In the genomic region with DNA sequence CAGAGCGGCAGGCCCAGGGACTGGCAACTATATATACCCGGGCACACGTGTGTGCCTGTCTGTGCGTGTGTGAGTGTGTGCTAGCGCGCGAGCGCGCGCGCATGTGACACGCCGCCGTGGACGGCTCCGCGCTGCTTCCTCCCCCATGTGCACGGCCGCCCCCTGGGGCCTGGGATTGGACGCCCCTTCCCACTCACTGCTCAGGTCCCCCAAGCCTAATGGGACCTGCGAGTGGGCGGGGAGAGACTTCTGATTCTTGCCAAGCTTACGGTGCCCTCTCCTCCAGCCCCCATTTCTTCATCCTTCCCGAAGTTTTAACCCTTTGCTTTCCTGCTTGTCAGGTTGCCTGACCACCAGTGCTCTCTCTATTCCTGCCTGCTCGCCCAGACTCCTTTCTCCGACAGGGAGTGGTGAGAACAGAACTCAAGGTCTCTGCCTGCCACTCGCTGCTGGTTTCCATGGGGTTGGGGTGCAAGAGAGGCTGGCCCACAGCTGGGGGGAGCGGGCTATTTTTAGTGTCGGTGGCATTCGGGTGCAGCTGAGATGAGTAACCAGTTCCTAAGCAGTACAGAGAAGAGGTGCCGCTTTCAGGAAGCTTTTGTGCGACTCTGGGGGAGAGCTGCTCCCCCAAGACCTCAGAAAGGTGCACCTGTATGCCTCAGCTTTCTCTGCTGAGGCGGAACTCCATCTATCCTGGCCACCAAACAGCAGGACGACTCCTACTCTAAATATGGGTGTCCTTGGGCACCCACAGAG, we compare ENCODE assay signal across 8 mouse cellular contexts. TPM values are rescaled to one million over a fixed set of nuclear protein-coding genes. Genes with fewer than 3 reads are reported as not detected.
DNase-seq lines count a peak whose midpoint lies in the region; ATAC-seq and TF ChIP-seq lines count a peak whose summit lies in the region.

No protein-coding gene starts in this region.

- no peaks in the 10 kb centered on the region for H3K79me2 ChIP-seq in liver, adult 2 months (ENCODE audit: control insufficient read depth, insufficient read depth, low read length)

- no peak for TF ChIP-seq CTCF in liver, adult 2 months (IDR thresholded peaks at IDR 0.05; ENCODE audit: low read depth, low read length)
- no peak for TF ChIP-seq CTCF in layer of hippocampus, adult 2 months (conservative IDR thresholded peaks at IDR 0.05)

- H3K27me3 ChIP-seq in liver, adult 2 months (ENCODE audit: control insufficient read depth, insufficient read depth, low read length) = peaks cover 29% of the 10 kb centered on the region
- H3K27me3 ChIP-seq in stomach, embryonic 15.5 days (replicated peaks) = peaks cover 66% of the 10 kb centered on the region

- H3K36me3 ChIP-seq in liver, adult 2 months (ENCODE audit: control insufficient read depth, insufficient read depth, low read length) = peaks cover 4% of the 10 kb centered on the region; the same call in 1 of the 2 replicates
- H3K36me3 ChIP-seq in stomach, embryonic 15.5 days = peaks cover 7% of the 10 kb centered on the region; the same call in 1 of the 2 replicates

- TF ChIP-seq POLR2A in liver, adult 2 months (IDR thresholded peaks at IDR 0.05; ENCODE audit: extremely low read depth, insufficient read depth, low read length) = no peak

- H3K9me3 ChIP-seq in stomach, embryonic 15.5 days = no peaks in the 10 kb centered on the region

- no peak overlapping the region for H3K27ac ChIP-seq in liver, adult 2 months (replicated peaks; ENCODE audit: insufficient read depth, low read depth, low read length)
- peak overlapping the region; percentile 97 for H3K27ac ChIP-seq in layer of hippocampus, adult 2 months
- H3K27ac ChIP-seq in stomach, embryonic 15.5 days = no peak overlapping the region

- peak overlapping the region; percentile 10; the same call in 1 of the 2 replicates for H3K4me3 ChIP-seq in liver, adult 2 months (ENCODE audit: insufficient read depth, low read depth, low read length)
- peak overlapping the region; percentile 72 for H3K4me3 ChIP-seq in layer of hippocampus, adult 2 months
- H3K4me3 ChIP-seq in stomach, embryonic 15.5 days (replicated peaks) = peak overlapping the region; percentile 42

- DNase-seq in liver, adult 2 months (ENCODE audit: extremely low read depth, low read depth, low spot score) = no peak
- no peak for DNase-seq in liver
- peak; percentile 68 for DNase-seq in adrenal gland, postnatal 14 days
- DNase-seq in layer of hippocampus, adult 2 months (ENCODE audit: low spot score in 2 of 2) = peak; percentile 84
- DNase-seq in lung, postnatal 10 days = peak; percentile 60
- DNase-seq in ovary, postnatal 10 days (ENCODE audit: low spot score) = no peak

- H3K4me2 ChIP-seq in stomach, embryonic 15.5 days = peak overlapping the region; percentile 80

- H3K4me1 ChIP-seq in liver, adult 2 months (ENCODE audit: control insufficient read depth, insufficient read depth, low read length) = peaks cover 2% of the 10 kb centered on the region; the same call in 1 of the 2 replicates
- peaks cover 33% of the 10 kb centered on the region for H3K4me1 ChIP-seq in stomach, embryonic 15.5 days

- WGBS in liver, adult 2 months = 5% methylated on average over 34 of the region's 34 CpGs
- WGBS in stomach, embryonic 15.5 days = 2% methylated on average over 31 of the region's 34 CpGs

- H3K9ac ChIP-seq in liver, adult 2 months (ENCODE audit: low read depth, low read length) = no peak overlapping the region
- no peak overlapping the region for H3K9ac ChIP-seq in stomach, embryonic 15.5 days

- peak; percentile 29 for ATAC-seq in granulocyte monocyte progenitor cell, adult 5-6 weeks (replicated peaks; ENCODE audit: poor library complexity, severe bottlenecking)
- ATAC-seq in stomach, embryonic 15.5 days (ENCODE audit: insufficient read depth, low FRiP score, low read depth) = no peak

RNA-seq across cellular contexts. Expression of a gene that starts 1.2 kb away (rescaled TPM):
- total RNA-seq in liver, adult 2 months (2014; rRNA removed) = 0.13 TPM in 1 of 2 replicates, not detected in the other
- polyA plus RNA-seq in liver, adult 2 months (2012; rRNA removed) = not detected in 2 replicates
- 0.11 TPM in 1 of 2 replicates, not detected in the other for total RNA-seq in adrenal gland, postnatal 14 days (2021)
- not detected in 2 replicates for total RNA-seq in granulocyte monocyte progenitor cell, adult 5-6 weeks (2014; fragmentation: Nextera tagmentation)
- not detected in 2 replicates for total RNA-seq in granulocyte monocyte progenitor cell, adult 5-6 weeks (2017)
- 1,000 to 10,000 TPM; 1,636 to 1,683 TPM for total RNA-seq in layer of hippocampus, adult 2 months (2021)
- polyA plus RNA-seq in stomach, embryonic 15.5 days (2015; fragmentation: Nextera tagmentation; extraction: Ambion mirVana) = not detected in 2 replicates

RNA-seq across cellular contexts. Expression of a gene that starts 18.4 kb away (rescaled TPM):
- not detected in 2 replicates for total RNA-seq in liver, adult 2 months (2014; rRNA removed)
- polyA plus RNA-seq in liver, adult 2 months (2012; rRNA removed) = not detected in 2 replicates
- total RNA-seq in adrenal gland, postnatal 14 days (2021) = not detected in 2 replicates
- total RNA-seq in granulocyte monocyte progenitor cell, adult 5-6 weeks (2014; fragmentation: Nextera tagmentation) = not detected in 2 replicates
- not detected in 2 replicates for total RNA-seq in granulocyte monocyte progenitor cell, adult 5-6 weeks (2017)
- not detected for total RNA-seq in layer of hippocampus, adult 2 months (2021)
- not detected in 2 replicates for polyA plus RNA-seq in stomach, embryonic 15.5 days (2015; fragmentation: Nextera tagmentation; extraction: Ambion mirVana)

RNA-seq across cellular contexts. Expression of a gene that starts 23.2 kb away (rescaled TPM):
- 40.1 and 41.4 TPM in 2 replicates for total RNA-seq in liver, adult 2 months (2014; rRNA removed)
- polyA plus RNA-seq in liver, adult 2 months (2012; rRNA removed) = 35.6 and 37.7 TPM in 2 replicates
- 59.1 and 62.5 TPM in 2 replicates for total RNA-seq in adrenal gland, postnatal 14 days (2021)
- 34.2 and 63.8 TPM in 2 replicates for total RNA-seq in granulocyte monocyte progenitor cell, adult 5-6 weeks (2014; fragmentation: Nextera tagmentation)
- total RNA-seq in granulocyte monocyte progenitor cell, adult 5-6 weeks (2017) = 85.0 and 110 TPM in 2 replicates
- total RNA-seq in layer of hippocampus, adult 2 months (2021) = 10 to 100 TPM; 50.3 to 51.9 TPM
- 82.4 and 85.6 TPM in 2 replicates for polyA plus RNA-seq in stomach, embryonic 15.5 days (2015; fragmentation: Nextera tagmentation; extraction: Ambion mirVana)

RNA-seq across cellular contexts. Expression of a gene that starts 30.1 kb away (rescaled TPM):
- total RNA-seq in liver, adult 2 months (2014; rRNA removed) = 0.47 TPM in 1 of 2 replicates, not detected in the other
- not detected in 2 replicates for polyA plus RNA-seq in liver, adult 2 months (2012; rRNA removed)
- 0.48 and 0.79 TPM in 2 replicates for total RNA-seq in adrenal gland, postnatal 14 days (2021)
- 0.47 TPM in 1 of 2 replicates, not detected in the other for total RNA-seq in granulocyte monocyte progenitor cell, adult 5-6 weeks (2014; fragmentation: Nextera tagmentation)
- 0.26 TPM in 1 of 2 replicates, not detected in the other for total RNA-seq in granulocyte monocyte progenitor cell, adult 5-6 weeks (2017)
- under 1 TPM; 0.15 to 0.38 TPM for total RNA-seq in layer of hippocampus, adult 2 months (2021)
- 0.08 TPM in 1 of 2 replicates, not detected in the other for polyA plus RNA-seq in stomach, embryonic 15.5 days (2015; fragmentation: Nextera tagmentation; extraction: Ambion mirVana)

RNA-seq across cellular contexts. Expression of a gene that starts 45.1 kb away (rescaled TPM):
- 10.5 and 14.0 TPM in 2 replicates for total RNA-seq in liver, adult 2 months (2014; rRNA removed)
- polyA plus RNA-seq in liver, adult 2 months (2012; rRNA removed) = 41.3 and 43.0 TPM in 2 replicates
- 98.5 and 104 TPM in 2 replicates for total RNA-seq in adrenal gland, postnatal 14 days (2021)
- 39.0 and 41.4 TPM in 2 replicates for total RNA-seq in granulocyte monocyte progenitor cell, adult 5-6 weeks (2014; fragmentation: Nextera tagmentation)
- total RNA-seq in granulocyte monocyte progenitor cell, adult 5-6 weeks (2017) = 29.9 and 32.7 TPM in 2 replicates
- total RNA-seq in layer of hippocampus, adult 2 months (2021) = 100 to 1,000 TPM; 820 to 852 TPM
- polyA plus RNA-seq in stomach, embryonic 15.5 days (2015; fragmentation: Nextera tagmentation; extraction: Ambion mirVana) = 41.6 and 45.2 TPM in 2 replicates

Comparison
In these comparisons a context has a peak if more than half of its experiments do, and no peak if none do; other contexts are left out.
1. DNase-seq: peak in adrenal gland, postnatal 14 days (single experiment), layer of hippocampus, adult 2 months (2 of 2) and lung, postnatal 10 days (single experiment); none in liver, adult 2 months (single experiment), liver (single experiment) and ovary, postnatal 10 days (single experiment).
2. H3K4me3 ChIP-seq: peak in every context shown above with its lines; median percentile 72 in layer of hippocampus, adult 2 months; 42 in stomach, embryonic 15.5 days; 10 in liver, adult 2 months.
3. RNA of a gene that starts 1.2 kb away (total RNA-seq): 1,636 to 1,683 TPM in layer of hippocampus, adult 2 months; 0.11 TPM in adrenal gland, postnatal 14 days, 0.13 TPM in liver, adult 2 months and not detected in granulocyte monocyte progenitor cell, adult 5-6 weeks; every median in the first group is over 1,000 times any median in the second.